In the genomic region with DNA sequence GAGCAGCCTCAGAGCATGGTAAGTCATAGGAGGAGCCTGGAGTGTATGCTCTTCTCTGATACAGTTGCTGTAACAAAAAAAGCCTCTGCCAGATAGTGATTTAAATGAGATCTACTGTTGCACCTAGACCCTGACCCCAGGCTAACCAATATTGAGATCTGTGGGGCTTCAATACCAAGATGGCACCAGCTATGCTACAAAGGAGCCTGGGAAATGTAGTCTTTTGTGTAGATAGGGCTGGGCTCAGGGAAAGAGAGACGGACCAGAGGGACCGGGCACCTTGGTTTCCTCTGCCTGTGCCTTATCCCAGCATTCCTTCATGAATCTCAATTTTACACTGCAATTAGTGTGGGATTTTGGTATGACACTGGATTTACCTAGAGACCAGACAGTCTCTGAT, we compare ENCODE assay signal across 27 mouse cellular contexts.
"Had no signal": no experiment of that assay in that cellular context is flagged by ENCODE, and none has a peak within 500 bp of the region (broad histone marks: within the 10 kb centered on the region; RNA-seq: fewer than 3 reads in every experiment).

No protein-coding gene starts in this region.

- H3K27ac ChIP-seq: heart, adult 2 months; heart, embryonic 13.5 days; heart, embryonic 15.5 days; hindbrain, embryonic 15.5 days; hindbrain, postnatal 0 days; kidney, embryonic 15.5 days; kidney, postnatal 0 days; layer of hippocampus, adult 2 months; left cerebral cortex, adult 2 months; limb, embryonic 10.5 days; limb, embryonic 12.5 days; liver, embryonic 13.5 days; liver, embryonic 15.5 days had no signal

- H3K4me3 ChIP-seq: heart, adult 2 months; heart, embryonic 13.5 days; heart, embryonic 15.5 days; hindbrain, embryonic 15.5 days; kidney, embryonic 15.5 days; layer of hippocampus, adult 2 months; left cerebral cortex, adult 2 months; limb, embryonic 10.5 days; limb, embryonic 12.5 days; liver, embryonic 13.5 days; liver, embryonic 15.5 days had no signal

- DNase-seq: gastrocnemius, postnatal 14 days; gastrocnemius, postnatal 36 days; heart, adult 11 months; heart, adult 2 months; heart, postnatal 14 days; heart, postnatal 36 days; kidney, adult 11 months; kidney, adult 2 months; kidney, adult 9 months; kidney, postnatal 14 days; kidney, postnatal 4 days; liver; liver, embryonic 13.5 days had no signal

- H3K4me2 ChIP-seq: heart, embryonic 11.5 days; heart, embryonic 13.5 days; heart, embryonic 15.5 days; hindbrain, embryonic 15.5 days; kidney, embryonic 15.5 days; limb, embryonic 12.5 days; liver, embryonic 11.5 days; liver, embryonic 13.5 days; liver, embryonic 15.5 days had no signal

- H3K36me3 ChIP-seq: hindbrain, embryonic 15.5 days; kidney, embryonic 15.5 days; liver, embryonic 13.5 days; liver, embryonic 15.5 days had no signal

- H3K9me3 ChIP-seq: heart, embryonic 13.5 days; heart, embryonic 15.5 days; hindbrain, embryonic 15.5 days; kidney, embryonic 15.5 days; limb, embryonic 10.5 days; limb, embryonic 12.5 days; liver, embryonic 13.5 days; liver, embryonic 15.5 days had no signal

- ATAC-seq: hindbrain, postnatal 0 days; intestine, embryonic 16.5 days had no signal

- H3K9ac ChIP-seq: heart, embryonic 13.5 days; heart, embryonic 15.5 days; hindbrain, embryonic 15.5 days; kidney, embryonic 15.5 days; limb, embryonic 12.5 days; liver, embryonic 13.5 days; liver, embryonic 15.5 days had no signal
